Mouse (Mus musculus): ENCODE measurements around the gene Glyctk.

DNA sequence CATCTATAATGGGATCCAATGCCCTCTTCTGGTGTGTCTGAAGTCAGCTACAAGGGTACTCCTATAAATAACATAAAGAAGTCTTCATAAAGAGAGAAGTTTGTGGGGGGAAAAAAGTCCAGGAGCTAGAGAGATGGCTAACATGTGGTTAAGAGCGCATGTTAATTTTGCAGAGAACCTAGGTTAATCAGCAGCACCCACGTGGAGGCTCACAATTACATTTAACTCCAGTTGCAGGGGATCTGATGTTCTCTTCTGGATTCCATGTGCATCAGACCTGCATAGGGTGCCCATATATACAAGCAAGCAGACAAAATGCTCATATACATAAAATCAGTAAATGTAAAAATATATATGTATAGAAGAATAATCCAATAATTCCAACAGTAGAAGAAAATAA is 15.4 kb upstream of the Glyctk start:
- TF ChIP-seq POLR2A (IDR thresholded peaks at IDR 0.05; ENCODE audit: borderline replicate concordance, extremely low read depth, low read depth, low read length): no peak
- no peak for TF ChIP-seq CTCF (IDR thresholded peaks at IDR 0.05; ENCODE audit: insufficient read depth, low read length)
